Mouse (Mus musculus) intestine, postnatal 0 days (tissue): ENCODE data around the gene Tns1. TPM values are rescaled to one million over a fixed set of nuclear protein-coding genes. Genes with fewer than 3 reads are reported as not detected.
A peak's percentile ranks its signal among the peaks of the same experiment; 100 is the strongest.

Source experiments
- ATAC-seq: fragments of 200-750 bp; cut with Nextera tagmentation; 2 replicates; pipeline ENCODE4 v1.8.0; 2017; ENCODE audit warnings: mild to moderate bottlenecking, moderate TSS enrichment, moderate library complexity
- H3K27ac ChIP-seq: fragments of 300-500 bp; sonication (generic); 2 replicates; pipeline ENCODE4 v1.5.1; 2014; ENCODE audit warnings: mild to moderate bottlenecking, low read depth, low read length, moderate library complexity
- H3K27me3 ChIP-seq: fragments of 300-500 bp; sonication (generic); replicated peaks from 2 replicates; pipeline ENCODE4 v1.6.1; 2014; ENCODE audit warnings: low read length, mixed read lengths; ENCODE audit not compliant: control insufficient read depth, insufficient read depth
- H3K36me3 ChIP-seq: fragments of 300-500 bp; sonication (generic); 2 replicates; pipeline ENCODE4 v1.6.1; 2014; ENCODE audit warnings: mild to moderate bottlenecking, moderate library complexity; ENCODE audit not compliant: control insufficient read depth, insufficient read depth
- H3K4me1 ChIP-seq: fragments of 300-500 bp; sonication (generic); replicated peaks from 2 replicates; pipeline ENCODE4 v1.6.1; 2014; ENCODE audit warnings: antibody characterized with exemption, low read length, mixed read lengths; ENCODE audit not compliant: control insufficient read depth, insufficient read depth
- H3K4me2 ChIP-seq: fragments of 300-500 bp; sonication (generic); replicated peaks from 2 replicates; pipeline ENCODE4 v1.6.1; 2014; ENCODE audit warnings: low read depth, mild to moderate bottlenecking, moderate library complexity
- H3K4me3 ChIP-seq: fragments of 300-500 bp; sonication (generic); 2 replicates; pipeline ENCODE4 v1.5.1; 2014; ENCODE audit warnings: low read depth, low read length
- H3K9ac ChIP-seq: fragments of 300-500 bp; sonication (generic); 2 replicates; pipeline ENCODE4 v1.6.1; 2014; ENCODE audit warnings: mild to moderate bottlenecking, low read depth, low read length
- H3K9me3 ChIP-seq: fragments of 300-500 bp; sonication (generic); 2 replicates; pipeline ENCODE4 v1.6.1; 2016; ENCODE audit warnings: mixed run types; ENCODE audit not compliant: control insufficient read depth
- CTCF ChIP-seq: sonication (generic); IDR thresholded peaks from 2 replicates; pipeline ENCODE4 v1.5.1; 2016; ENCODE audit warnings: low read depth, mild to moderate bottlenecking, control low read depth, antibody characterized with exemption, moderate library complexity
- WGBS: fragments of 180-500 bp; shearing (Covaris S2); extraction: QIAGEN DNeasy Blood & Tissue Kit; methylation state at CpG from one replicate; pipeline ENCODE4 v1.1.7; 2014; 5-methylcytosine and 5-hydroxymethylcytosine counted together
- polyA plus RNA-seq: library from polyadenylated mRNA; unstranded; fragments of >200 nt; fragmentation: Nextera tagmentation; extraction: Ambion mirVana; gene quantifications from 2 replicates; pipeline ENCODE4 v1.2.1, GENCODE M21; 2015

Gene Tns1
- polyA plus RNA-seq, 1 experiment from 2014 or later = 21.5 TPM

DNA sequence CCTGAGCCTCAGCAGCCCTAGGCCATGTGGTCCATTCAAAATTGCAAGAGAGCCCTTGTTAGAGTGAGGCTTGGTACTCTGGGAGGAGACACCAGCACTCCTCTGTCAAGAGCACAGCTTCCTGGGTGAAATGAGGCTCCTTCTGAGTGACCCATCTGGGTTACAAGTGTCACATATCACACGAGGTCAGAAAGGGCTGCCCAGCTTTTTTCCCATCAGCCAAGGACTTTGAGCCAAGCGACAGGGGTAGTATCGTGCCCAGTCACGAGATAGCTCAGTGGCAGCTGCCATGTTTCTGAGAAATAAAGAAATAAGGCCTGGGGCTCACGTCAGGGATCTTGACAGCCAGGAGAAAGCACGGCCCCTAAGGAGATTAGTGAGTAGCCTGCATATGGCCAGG lies 186.4 kb downstream of the Tns1 start:
- 67% methylated on average over 6 of the region's 6 CpGs for WGBS
- Histone ChIP-seq H3K36me3 (peaks cover 27% of the 10 kb centered on the region; the same call in 1 of the 2 replicates), H3K4me2 (no peak overlapping the region), H3K27ac (no peak overlapping the region), H3K27me3 (no peaks in the 10 kb centered on the region), H3K9me3 (no peaks in the 10 kb centered on the region), H3K4me3 (no peak overlapping the region), H3K4me1 (no peaks in the 10 kb centered on the region), H3K9ac (no peak overlapping the region)
- no peak for ATAC-seq
- no peak for TF ChIP-seq CTCF

DNA sequence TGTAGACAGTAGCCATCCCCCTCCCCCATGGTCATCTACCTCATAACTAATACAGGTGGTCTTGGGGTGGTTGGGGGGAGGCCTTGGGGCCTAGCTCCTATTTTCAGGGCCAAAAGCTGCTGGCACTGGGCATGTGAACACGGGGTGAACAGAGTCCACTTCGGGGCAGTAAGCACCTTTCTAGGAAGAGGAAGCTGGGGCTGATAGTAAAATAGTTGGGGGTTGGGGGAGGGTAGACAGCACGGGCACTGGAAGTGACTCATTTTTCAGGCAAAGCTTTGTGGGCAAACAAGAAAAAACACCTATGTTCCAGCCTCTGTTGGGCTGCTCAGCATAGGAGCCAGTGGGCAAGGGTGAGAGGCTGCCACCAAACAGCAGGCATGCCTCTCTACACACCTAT lies 187.7 kb downstream of the Tns1 start:
- Histone ChIP-seq H3K27ac (no peak overlapping the region), H3K9ac (no peak overlapping the region), H3K9me3 (no peaks in the 10 kb centered on the region), H3K4me2 (no peak overlapping the region), H3K27me3 (no peaks in the 10 kb centered on the region), H3K4me1 (no peaks in the 10 kb centered on the region), H3K4me3 (no peak overlapping the region), H3K36me3 (peaks cover 29% of the 10 kb centered on the region; the same call in 1 of the 2 replicates)
- WGBS = 34% methylated on average over 3 of the region's 3 CpGs
- 0 out of 2 replicates have a peak, but pooled peaks have one; percentile 35 for ATAC-seq
- TF ChIP-seq CTCF = no peak

DNA sequence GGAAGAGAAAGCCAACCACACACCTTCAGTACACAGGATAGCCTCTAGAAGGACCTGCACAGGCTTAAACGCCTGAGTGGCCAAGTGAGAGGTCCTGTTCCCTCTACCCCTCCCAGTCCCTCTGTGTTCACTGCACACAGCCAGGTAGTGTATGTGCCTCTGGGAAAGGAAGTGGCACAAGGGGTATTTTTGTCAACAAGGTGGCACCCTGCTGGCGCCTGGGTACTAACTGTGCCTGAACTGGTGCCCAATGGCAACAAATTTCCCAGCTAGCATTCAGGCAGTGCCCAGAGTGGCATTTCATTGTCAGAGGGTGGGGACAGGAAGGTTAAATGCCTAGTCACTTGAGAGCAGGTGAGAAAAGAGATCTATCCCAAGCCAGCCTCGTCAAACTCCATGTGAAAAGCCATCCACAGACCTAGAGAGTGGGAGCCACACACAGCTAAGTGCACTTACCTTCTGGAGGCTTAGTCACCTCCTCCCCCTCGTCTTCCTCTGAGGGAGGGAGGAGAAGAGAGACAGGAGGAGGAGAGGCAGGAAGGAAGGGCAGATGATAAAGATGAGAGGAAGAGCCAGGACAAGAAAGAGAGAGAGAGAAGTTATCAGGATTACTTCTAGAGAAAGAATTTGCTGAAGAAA lies 188.7 kb downstream of the Tns1 start:
- Histone ChIP-seq H3K4me2 (no peak overlapping the region), H3K27me3 (no peaks in the 10 kb centered on the region), H3K9me3 (no peaks in the 10 kb centered on the region), H3K9ac (no peak overlapping the region), H3K4me1 (no peaks in the 10 kb centered on the region), H3K36me3 (peaks cover 23% of the 10 kb centered on the region; the same call in 1 of the 2 replicates), H3K27ac (no peak overlapping the region), H3K4me3 (no peak overlapping the region)
- WGBS = 77% methylated on average over 4 of the region's 4 CpGs
- no peak for TF ChIP-seq CTCF
- ATAC-seq = no peak

DNA sequence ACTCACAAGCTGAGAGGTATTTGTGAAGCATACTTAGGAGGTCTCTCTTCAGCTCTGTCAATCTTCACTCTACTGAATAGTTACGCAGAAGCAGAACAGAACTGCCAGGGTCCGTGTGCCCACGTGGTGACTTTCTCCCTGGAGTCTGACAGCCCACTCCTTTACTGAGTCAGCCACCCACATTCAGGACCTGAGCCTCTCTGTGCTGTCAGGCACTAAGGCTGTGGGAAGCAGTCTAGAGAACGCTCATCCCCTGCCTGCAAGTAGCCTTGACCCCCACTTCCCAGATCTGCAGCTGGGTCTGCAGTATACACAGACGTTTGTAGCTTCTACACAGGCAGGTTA lies 191.1 kb downstream of the Tns1 start:
- no peaks in the 10 kb centered on the region for H3K27me3 ChIP-seq
- no peak for TF ChIP-seq CTCF
- H3K4me2 ChIP-seq = no peak overlapping the region
- H3K9me3 ChIP-seq = no peaks in the 10 kb centered on the region
- 76% methylated on average over 5 of the region's 5 CpGs for WGBS
- ATAC-seq = no peak
- peaks cover 17% of the 10 kb centered on the region; the same call in 1 of the 2 replicates for H3K36me3 ChIP-seq
- H3K9ac ChIP-seq = no peak overlapping the region
- no peak overlapping the region for H3K4me3 ChIP-seq
- no peak overlapping the region for H3K27ac ChIP-seq
- H3K4me1 ChIP-seq = no peaks in the 10 kb centered on the region

DNA sequence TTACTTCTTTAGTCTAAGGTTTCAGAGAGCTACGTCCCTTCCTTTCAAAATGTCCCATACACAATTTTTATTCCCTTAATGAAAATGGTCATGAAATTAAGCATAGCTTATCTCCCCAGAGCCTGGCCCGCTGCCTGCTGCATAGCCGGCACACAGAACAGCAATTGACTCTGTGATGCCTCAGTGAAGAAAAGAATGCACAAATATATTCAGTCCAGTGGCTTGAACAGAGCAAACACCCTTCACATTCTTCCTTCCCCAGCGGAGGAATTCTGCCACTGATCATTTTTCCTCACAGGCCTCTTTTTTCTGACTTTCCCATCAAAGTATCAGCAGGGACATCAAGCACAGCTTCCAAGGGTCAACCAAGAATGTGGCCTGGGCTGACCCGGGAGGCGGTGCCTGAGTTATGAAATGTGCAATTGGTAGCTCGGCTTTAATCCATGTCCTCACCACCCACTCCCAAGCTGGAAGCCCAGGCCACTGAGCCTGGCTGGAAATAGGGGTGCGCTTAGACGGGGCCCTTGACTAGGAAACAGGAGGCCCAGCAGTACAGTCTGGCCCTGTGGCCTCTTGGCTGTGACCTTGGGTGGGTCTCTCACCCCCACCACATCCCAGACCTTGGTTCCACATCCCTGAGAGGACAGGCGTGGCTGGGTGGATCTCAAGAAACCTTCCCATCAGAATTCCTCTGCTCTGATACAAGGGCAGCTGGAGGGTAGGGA lies 191.7 kb downstream of the Tns1 start:
- H3K36me3 ChIP-seq = peaks cover 22% of the 10 kb centered on the region; the same call in 1 of the 2 replicates
- TF ChIP-seq CTCF = no peak
- 58% methylated on average over 10 of the region's 10 CpGs for WGBS

DNA sequence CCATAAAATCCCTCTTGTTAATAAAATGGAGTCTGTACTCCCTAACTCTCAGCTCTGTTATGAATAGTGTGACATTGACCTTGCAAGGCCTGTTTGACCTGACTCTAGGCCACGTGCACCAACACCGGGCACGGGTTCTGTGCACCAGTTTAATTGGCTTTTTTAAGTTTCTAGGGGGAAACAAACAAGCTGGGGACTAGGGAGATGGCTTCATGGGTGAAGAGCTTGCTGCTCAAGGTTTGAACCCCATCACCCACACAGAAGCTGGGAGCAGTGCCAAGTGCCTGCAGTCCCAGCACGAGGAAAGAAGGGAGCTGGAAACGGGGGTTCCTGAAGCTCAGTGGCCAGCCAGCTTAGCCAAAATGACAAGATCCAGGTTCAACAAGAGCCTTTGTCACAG lies 192.4 kb downstream of the Tns1 start:
- no peaks in the 10 kb centered on the region for H3K27me3 ChIP-seq
- no peak overlapping the region for H3K27ac ChIP-seq
- H3K36me3 ChIP-seq = peaks cover 26% of the 10 kb centered on the region; the same call in 1 of the 2 replicates
- 61% methylated on average over 5 of the region's 5 CpGs for WGBS
- H3K4me3 ChIP-seq = no peak overlapping the region
- no peak overlapping the region for H3K9ac ChIP-seq
- H3K4me2 ChIP-seq = no peak overlapping the region
- TF ChIP-seq CTCF = no peak
- ATAC-seq = no peak
- H3K4me1 ChIP-seq = no peaks in the 10 kb centered on the region
- no peaks in the 10 kb centered on the region for H3K9me3 ChIP-seq

More for the DNA sequence above, 191.7 kb downstream of the Tns1 start:
- H3K9ac ChIP-seq = no peak overlapping the region
- no peaks in the 10 kb centered on the region for H3K9me3 ChIP-seq
- no peak overlapping the region for H3K4me3 ChIP-seq
- no peak overlapping the region for H3K27ac ChIP-seq
- no peak overlapping the region for H3K4me2 ChIP-seq
- H3K4me1 ChIP-seq = no peaks in the 10 kb centered on the region
- no peaks in the 10 kb centered on the region for H3K27me3 ChIP-seq
- ATAC-seq = no peak
